Mouse (Mus musculus) stomach, embryonic 15.5 days (tissue): ENCODE results near the gene Kdm1a. TPM values are rescaled to one million over a fixed set of nuclear protein-coding genes. Genes with fewer than 3 reads are reported as not detected.

Experiments
- ATAC-seq: fragments of 200-750 bp; cut with Nextera tagmentation; 2 replicates; pipeline ENCODE4 v1.8.0; 2017; ENCODE audit warnings: low read depth, moderate number of reproducible peaks, moderate TSS enrichment; ENCODE audit not compliant: insufficient read depth, low FRiP score
- H3K27ac ChIP-seq: fragments of 300-500 bp; sonication (generic); 2 replicates; pipeline ENCODE4 v1.5.1; 2015; ENCODE audit warnings: mild to moderate bottlenecking, inconsistent platforms
- H3K27me3 ChIP-seq: fragments of 300-500 bp; sonication (generic); replicated peaks from 2 replicates; pipeline ENCODE4 v1.6.1; 2015; ENCODE audit warnings: inconsistent platforms
- H3K36me3 ChIP-seq: fragments of 300-500 bp; sonication (generic); 2 replicates; pipeline ENCODE4 v1.6.1; 2015; ENCODE audit warnings: inconsistent platforms
- H3K4me1 ChIP-seq: fragments of 300-500 bp; sonication (generic); 2 replicates; pipeline ENCODE4 v1.6.1; 2015; ENCODE audit warnings: inconsistent platforms
- H3K4me2 ChIP-seq: fragments of 300-500 bp; sonication (generic); 2 replicates; pipeline ENCODE4 v1.6.1; 2015; ENCODE audit warnings: mild to moderate bottlenecking, inconsistent platforms
- H3K4me3 ChIP-seq: fragments of 300-500 bp; sonication (generic); replicated peaks from 2 replicates; pipeline ENCODE4 v1.5.1; 2015; ENCODE audit warnings: inconsistent platforms
- H3K9ac ChIP-seq: fragments of 300-500 bp; sonication (generic); 2 replicates; pipeline ENCODE4 v1.6.1; 2015; ENCODE audit warnings: inconsistent platforms
- H3K9me3 ChIP-seq: fragments of 300-500 bp; sonication (generic); 2 replicates; pipeline ENCODE4 v1.6.1; 2016; ENCODE audit warnings: inconsistent platforms
- WGBS: fragments of 180-500 bp; shearing (Covaris S2); methylation state at CpG from one replicate; pipeline ENCODE4 v1.1.7; 2015; 5-methylcytosine and 5-hydroxymethylcytosine counted together
- polyA plus RNA-seq: library from polyadenylated mRNA; unstranded; fragments of >200 nt; fragmentation: Nextera tagmentation; extraction: Ambion mirVana; gene quantifications from 2 replicates; pipeline ENCODE4 v1.2.1, GENCODE M21; 2015

The Kdm1a gene
- polyA plus RNA-seq = 32.1 and 35.5 TPM in 2 replicates

DNA sequence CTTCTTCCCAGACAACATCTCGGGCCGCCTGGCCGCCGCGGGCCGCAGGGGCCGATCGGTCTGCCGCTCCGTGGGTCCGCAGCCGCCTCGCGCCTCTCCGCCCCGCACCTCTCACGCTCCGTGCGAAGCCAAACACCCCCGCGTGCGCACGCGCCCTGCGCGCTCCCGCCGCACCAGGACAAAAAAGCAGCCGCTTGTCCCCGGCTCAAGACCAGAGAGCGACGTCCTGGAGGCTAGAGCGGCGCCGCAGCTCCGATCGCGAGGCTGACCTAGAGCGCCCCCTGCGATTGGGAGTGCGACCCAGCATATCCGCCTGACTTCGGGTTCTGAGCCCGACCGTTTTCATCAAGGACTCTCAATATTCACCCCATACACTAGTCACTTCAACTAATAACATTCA, at the start of gene Kdm1a:
Gene Kdm1a (minus strand): TSS at position 156 of the 400 bp plus-strand sequence.
- Histone ChIP-seq H3K4me2 (peak within 1 kb of the TSS; percentile 60), H3K4me3 (peak within 1 kb of the TSS; percentile 99), H3K4me1 (peaks cover 10% of the 10 kb centered on the region; the same call in 1 of the 2 replicates), H3K9ac (peak within 1 kb of the TSS; percentile 99), H3K27ac (peak within 1 kb of the TSS; percentile 90), H3K36me3 (no peaks in the 10 kb centered on the region), H3K9me3 (no peaks in the 10 kb centered on the region), H3K27me3 (no peaks in the 10 kb centered on the region)
- WGBS = under 1% methylated on average over 33 of the region's 45 CpGs
- peak; percentile 85 for ATAC-seq

DNA sequence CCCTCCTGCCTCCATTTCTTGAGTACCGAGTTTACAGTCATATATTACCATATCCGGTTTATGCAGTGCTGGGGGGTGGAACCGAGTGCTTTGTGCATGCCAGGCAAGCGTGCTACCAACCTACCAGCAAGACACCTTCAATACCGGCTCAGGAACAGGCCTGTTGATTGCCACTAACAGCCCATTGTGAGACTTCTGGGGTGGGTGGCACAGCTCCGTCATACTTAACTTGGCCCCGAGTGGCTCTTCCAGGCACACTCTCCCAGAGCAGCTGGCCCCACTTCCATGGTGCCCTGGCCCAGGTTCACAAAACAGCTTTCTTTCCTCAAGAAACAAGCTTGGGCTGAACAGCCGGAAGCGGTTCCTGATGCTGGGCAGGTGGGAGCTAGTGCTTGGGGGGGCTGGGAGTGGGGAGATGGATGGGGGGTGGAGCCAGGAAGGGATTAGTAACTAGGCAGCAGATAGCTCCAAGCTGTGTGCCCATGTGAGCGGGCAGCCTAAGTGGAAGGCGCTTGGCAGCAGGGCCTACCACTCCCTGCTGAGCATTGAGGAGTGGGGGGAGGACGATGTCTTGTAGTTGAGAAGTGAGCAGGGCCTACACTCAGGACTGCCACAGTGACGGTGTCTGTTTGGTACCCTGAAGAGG, 49.5 kb upstream of the Kdm1a start:
- WGBS = 66% methylated on average over 13 of the region's 13 CpGs
- H3K4me3 ChIP-seq = no peak overlapping the region
- H3K27ac ChIP-seq = no peak overlapping the region
- H3K27me3 ChIP-seq = no peaks in the 10 kb centered on the region
- no peaks in the 10 kb centered on the region for H3K9me3 ChIP-seq
- peaks cover 16% of the 10 kb centered on the region for H3K36me3 ChIP-seq
- ATAC-seq = no peak
- no peak overlapping the region for H3K9ac ChIP-seq
- no peak overlapping the region for H3K4me2 ChIP-seq
- peaks cover 15% of the 10 kb centered on the region for H3K4me1 ChIP-seq

DNA sequence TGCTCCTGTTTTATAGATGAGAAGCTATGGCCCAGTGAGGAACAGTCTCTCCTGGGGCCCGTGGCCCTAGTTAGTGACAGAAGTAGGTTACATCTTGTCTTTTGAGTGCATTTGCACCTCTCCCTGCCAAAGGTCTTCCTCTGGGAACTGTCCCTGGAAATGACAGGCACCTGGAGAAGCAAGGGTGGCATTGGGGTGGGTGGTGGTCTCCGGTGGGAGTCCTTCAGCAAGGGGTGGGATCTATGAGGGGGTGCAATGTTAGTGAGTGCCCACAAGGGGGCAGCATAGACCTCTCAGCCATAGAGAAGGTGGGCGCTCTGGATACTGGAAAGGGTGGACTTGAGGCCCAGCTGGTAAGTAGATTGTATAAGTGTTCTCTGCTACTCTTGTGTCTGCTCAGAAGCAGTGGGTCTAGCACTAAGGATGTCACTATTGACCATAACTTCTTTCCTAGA, 48.9 kb upstream of the Kdm1a start:
- WGBS = 62% methylated on average over 3 of the region's 3 CpGs
- Histone ChIP-seq H3K9ac (no peak overlapping the region), H3K4me2 (no peak overlapping the region), H3K9me3 (no peaks in the 10 kb centered on the region), H3K36me3 (peaks cover 13% of the 10 kb centered on the region), H3K27me3 (no peaks in the 10 kb centered on the region), H3K4me1 (peaks cover 15% of the 10 kb centered on the region), H3K4me3 (no peak overlapping the region), H3K27ac (no peak overlapping the region)
- no peak for ATAC-seq

DNA sequence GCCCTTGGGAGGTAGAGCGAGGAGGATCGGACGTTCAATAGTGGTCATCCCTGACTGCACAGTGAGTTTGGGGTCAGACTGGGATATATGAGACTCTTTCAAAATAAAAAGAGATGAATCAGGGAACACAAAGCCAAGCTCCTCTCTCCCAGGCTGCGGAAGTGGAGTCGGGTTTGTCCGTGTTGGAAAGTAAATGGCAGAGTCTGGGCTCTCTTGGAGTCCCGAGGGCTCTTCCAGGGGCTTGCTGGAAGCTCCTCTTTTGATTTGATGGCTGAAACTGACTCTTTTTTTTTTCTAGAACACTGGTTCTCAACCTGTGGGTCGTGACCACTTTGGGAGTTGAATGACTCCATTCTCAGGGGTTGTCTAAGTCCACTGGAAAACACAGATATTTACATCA, 47.7 kb upstream of the Kdm1a start:
- H3K9me3 ChIP-seq = no peaks in the 10 kb centered on the region
- no peak for ATAC-seq
- 86% methylated on average over 8 of the region's 8 CpGs for WGBS

DNA sequence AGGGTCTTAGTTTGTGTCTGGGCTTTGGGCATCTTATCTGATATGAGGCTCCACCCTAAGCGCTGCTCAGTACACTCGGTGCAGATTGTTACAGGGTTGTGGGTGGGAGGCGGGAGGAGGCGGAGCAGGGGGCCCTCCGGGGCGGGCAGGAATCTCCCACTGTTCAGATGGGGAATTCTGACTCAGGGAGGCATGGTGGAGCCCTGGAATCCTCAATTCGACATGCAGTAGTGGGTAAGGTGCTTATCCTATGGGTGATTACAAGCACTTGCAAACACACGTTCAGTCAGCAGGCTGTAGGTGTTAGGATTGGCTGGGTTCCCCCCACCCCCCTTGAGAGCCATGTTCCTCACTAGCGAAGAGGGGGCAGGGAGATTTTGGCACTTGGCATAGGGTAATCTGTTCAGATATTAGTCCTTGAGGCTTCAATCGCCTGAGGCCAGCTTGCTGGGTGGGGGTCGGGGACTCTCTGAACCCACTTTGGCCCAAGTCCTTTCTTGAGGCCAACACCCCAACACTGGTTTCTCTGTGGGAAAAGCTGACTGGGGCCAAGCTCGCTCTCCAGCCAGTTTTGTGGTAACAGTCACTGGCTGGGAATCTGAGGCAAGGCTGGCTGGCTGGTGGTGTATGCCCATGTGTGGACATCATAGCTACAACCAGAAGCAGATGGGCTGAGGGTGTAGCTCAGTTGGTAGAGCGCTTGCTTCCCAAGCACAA, 47.1 kb upstream of the Kdm1a start:
- Histone ChIP-seq H3K9me3 (no peaks in the 10 kb centered on the region), H3K27ac (no peak overlapping the region), H3K4me2 (peak overlapping the region; percentile 52), H3K9ac (no peak overlapping the region), H3K27me3 (no peaks in the 10 kb centered on the region), H3K36me3 (no peaks in the 10 kb centered on the region), H3K4me3 (0 out of 2 replicates have a peak overlapping the region, but pooled peaks have one; percentile 17), H3K4me1 (peaks cover 15% of the 10 kb centered on the region)
- WGBS = 31% methylated on average over 13 of the region's 13 CpGs
- 0 out of 2 replicates have a peak, but pooled peaks have one; percentile 33 for ATAC-seq

More for the DNA sequence above, 47.7 kb upstream of the Kdm1a start:
- Histone ChIP-seq H3K27ac (no peak overlapping the region), H3K4me3 (no peak overlapping the region), H3K4me2 (no peak overlapping the region), H3K27me3 (no peaks in the 10 kb centered on the region), H3K4me1 (peaks cover 15% of the 10 kb centered on the region), H3K9ac (no peak overlapping the region), H3K36me3 (0 out of 2 replicates have a peak, but pooled peaks cover 3% of the 10 kb centered on the region)

DNA sequence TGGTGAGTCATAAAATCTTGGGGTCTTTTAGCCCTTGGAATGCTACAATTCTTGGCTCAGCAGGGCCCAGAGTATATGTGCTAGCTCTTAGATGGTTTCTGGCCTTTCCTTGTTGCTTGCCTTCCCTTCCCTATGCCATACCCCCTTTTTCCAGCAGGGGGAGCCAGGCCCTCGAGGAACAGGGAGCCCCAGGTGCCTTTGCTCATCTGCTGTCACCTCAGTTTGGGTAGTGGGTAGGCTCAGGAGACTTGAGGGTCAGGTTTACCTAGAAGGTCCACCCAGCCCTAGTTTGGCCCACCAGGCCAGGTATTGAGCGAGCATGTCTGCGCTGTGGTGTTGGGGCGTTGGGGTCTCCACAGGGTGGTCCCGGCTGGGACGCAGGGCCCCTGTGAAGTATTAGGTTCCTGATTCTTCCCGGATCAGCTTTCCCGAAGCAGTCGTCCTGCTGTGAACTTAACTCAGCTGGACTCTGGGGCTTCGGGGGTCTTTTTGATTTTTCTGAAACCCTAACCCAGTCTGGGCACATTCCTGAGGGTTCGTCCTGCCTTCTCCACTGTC, 46.5 kb upstream of the Kdm1a start:
- Histone ChIP-seq H3K4me2 (peak overlapping the region; percentile 52), H3K9me3 (no peaks in the 10 kb centered on the region), H3K4me1 (peaks cover 15% of the 10 kb centered on the region), H3K36me3 (no peaks in the 10 kb centered on the region), H3K27me3 (no peaks in the 10 kb centered on the region), H3K9ac (no peak overlapping the region), H3K4me3 (peak overlapping the region; percentile 17; the same call in 1 of the 2 replicates), H3K27ac (no peak overlapping the region)
- peak; percentile 27; the same call in 1 of the 2 replicates for ATAC-seq
- WGBS = 12% methylated on average over 11 of the region's 11 CpGs

- no peak overlapping the region for H3K9ac ChIP-seq
- H3K4me2 ChIP-seq = peak overlapping the region; percentile 38
Measured at GRCm38 (mm10) chr4:136638890-136639289, 36.4 kb upstream of the Kdm1a start.

DNA sequence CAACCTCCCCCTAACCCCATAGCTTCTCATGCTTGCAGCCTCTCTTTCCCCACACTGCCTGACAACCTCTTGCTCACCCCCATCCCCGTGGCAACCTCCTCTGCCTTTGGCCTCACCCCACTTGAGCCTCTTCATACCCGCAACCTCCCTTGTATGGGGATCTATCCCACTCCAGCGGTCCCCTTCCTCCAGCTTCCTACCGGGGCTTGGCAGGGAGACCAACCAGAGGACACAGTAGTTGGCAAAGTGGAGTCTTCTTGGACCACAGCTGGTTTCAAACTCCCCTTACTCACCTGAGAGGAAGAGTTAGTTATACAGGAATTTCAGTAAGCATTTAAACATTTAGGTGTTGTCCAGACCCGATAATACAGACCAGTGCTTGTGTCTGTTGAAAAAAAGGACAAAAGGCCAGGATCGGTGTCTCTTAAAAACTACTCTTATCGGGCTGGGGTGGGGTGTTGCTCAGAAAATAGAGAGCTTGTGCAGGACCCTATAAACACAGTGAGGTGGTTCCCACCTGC, 35.8 kb upstream of the Kdm1a start:
- no peak for ATAC-seq
- H3K27me3 ChIP-seq = peaks cover 16% of the 10 kb centered on the region
- H3K36me3 ChIP-seq = no peaks in the 10 kb centered on the region
- no peak overlapping the region for H3K27ac ChIP-seq
- H3K9ac ChIP-seq = no peak overlapping the region
- H3K4me2 ChIP-seq = peak overlapping the region; percentile 95
- no peak overlapping the region for H3K4me3 ChIP-seq
- no peaks in the 10 kb centered on the region for H3K9me3 ChIP-seq
- WGBS = 44% methylated on average over 7 of the region's 7 CpGs
- peaks cover 16% of the 10 kb centered on the region; the same call in 1 of the 2 replicates for H3K4me1 ChIP-seq

More at GRCm38 (mm10) chr4:136638890-136639289, 36.4 kb upstream of the Kdm1a start:
- H3K4me3 ChIP-seq = no peak overlapping the region
- H3K27ac ChIP-seq = no peak overlapping the region
- H3K9me3 ChIP-seq = no peaks in the 10 kb centered on the region
- ATAC-seq = no peak
- H3K4me1 ChIP-seq = peaks cover 16% of the 10 kb centered on the region; the same call in 1 of the 2 replicates
- peaks cover 16% of the 10 kb centered on the region for H3K27me3 ChIP-seq
- 10% methylated on average over 10 of the region's 10 CpGs for WGBS
- H3K36me3 ChIP-seq = no peaks in the 10 kb centered on the region

DNA sequence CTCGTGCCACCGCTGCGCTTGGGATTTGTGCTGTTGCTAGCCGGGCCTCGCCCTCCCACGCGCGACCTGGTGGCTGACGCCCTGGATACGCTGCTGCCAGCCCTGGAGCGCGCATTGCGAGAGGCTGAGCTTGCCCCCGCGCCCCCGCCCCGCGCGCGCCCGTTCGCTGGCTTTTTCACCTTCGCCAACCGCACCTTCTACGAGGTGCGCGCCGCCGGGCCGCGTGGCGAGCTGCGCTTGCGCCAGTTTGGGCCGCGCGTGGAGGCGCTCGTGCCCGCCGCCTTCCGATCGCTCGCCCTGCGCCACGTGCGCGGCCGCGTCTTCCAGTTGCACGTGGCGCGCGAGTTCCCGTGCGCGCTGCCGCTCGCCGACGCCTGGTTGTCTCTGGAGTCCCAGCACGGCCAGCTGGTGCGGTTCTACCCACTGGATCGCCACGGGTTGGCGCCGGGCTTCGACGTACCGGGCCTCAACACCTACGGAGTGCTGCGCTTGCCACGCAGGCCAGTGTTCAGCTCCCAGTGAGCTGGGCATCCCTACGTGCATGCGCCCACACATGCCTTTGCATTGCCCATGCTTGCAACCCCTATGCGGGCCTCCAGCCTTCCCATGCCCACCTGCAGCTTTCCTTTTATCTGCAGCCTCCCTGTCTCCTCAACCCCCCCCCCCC, 35.2 kb upstream of the Kdm1a start:
- 0 out of 2 replicates have a peak, but pooled peaks have one; percentile 5 for ATAC-seq

DNA sequence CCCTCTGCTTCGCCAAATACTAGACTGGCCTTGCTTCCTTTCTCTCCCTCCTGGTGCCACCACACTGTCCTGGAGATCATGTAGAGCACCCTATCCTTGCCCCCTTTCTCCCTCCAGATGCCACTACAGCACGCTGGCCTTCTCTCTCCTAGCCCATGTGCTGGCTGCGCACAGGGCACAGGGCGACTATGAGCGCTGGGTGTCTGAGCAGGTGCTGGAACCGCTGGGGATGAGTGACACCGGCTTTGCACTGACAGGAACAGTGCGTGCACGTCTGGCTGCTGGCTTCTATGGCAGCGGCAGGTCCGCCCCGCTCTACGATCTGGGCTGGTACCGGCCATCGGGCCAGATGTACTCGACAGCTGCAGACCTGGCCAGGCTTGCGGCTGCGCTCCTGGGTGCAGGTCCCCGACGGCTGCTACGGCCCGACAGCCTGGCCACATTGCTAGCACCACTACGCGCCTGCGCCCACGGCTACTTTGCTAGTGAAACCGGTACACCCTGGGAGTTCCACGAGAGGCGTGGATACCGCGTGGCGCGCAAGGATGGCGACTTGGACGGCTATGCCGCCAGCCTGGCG, 34.5 kb upstream of the Kdm1a start:
- no peaks in the 10 kb centered on the region for H3K36me3 ChIP-seq
- H3K27me3 ChIP-seq = peaks cover 16% of the 10 kb centered on the region
- H3K9ac ChIP-seq = peak overlapping the region; percentile 29; the same call in 1 of the 2 replicates
- no peak for ATAC-seq
- WGBS = 15% methylated on average over 37 of the region's 37 CpGs
- peak overlapping the region; percentile 95 for H3K4me2 ChIP-seq
- peak overlapping the region; percentile 52 for H3K4me3 ChIP-seq
- H3K27ac ChIP-seq = no peak overlapping the region
- peaks cover 16% of the 10 kb centered on the region; the same call in 1 of the 2 replicates for H3K4me1 ChIP-seq
- H3K9me3 ChIP-seq = no peaks in the 10 kb centered on the region

More for the DNA sequence above, 35.2 kb upstream of the Kdm1a start:
- Histone ChIP-seq H3K4me2 (peak overlapping the region; percentile 95), H3K27ac (no peak overlapping the region), H3K36me3 (no peaks in the 10 kb centered on the region), H3K4me1 (peaks cover 16% of the 10 kb centered on the region; the same call in 1 of the 2 replicates), H3K27me3 (peaks cover 16% of the 10 kb centered on the region), H3K9me3 (no peaks in the 10 kb centered on the region), H3K9ac (peak overlapping the region; percentile 29; the same call in 1 of the 2 replicates), H3K4me3 (peak overlapping the region; percentile 52)
- WGBS = 2% methylated on average over 76 of the region's 76 CpGs

DNA sequence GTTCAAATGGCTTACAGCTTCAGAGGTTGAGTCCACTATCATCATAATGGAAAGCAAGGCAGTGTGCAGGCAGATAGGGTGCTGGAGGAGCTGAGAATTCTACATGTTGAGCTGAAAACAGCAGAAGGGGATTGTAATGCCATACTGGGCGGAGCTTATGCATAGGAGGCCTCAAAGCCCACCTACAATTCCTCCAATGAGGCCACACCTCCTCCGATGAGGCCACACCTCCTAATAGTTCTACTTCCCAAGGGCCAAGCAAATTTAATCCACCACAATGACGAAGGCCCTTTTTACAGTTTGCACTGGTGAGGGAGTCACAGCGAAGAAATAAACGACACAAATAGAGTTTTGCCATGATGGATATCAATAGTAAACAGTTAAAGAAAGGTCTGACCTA, 34.0 kb upstream of the Kdm1a start:
- ATAC-seq = no peak
- H3K4me2 ChIP-seq = no peak overlapping the region
- H3K27me3 ChIP-seq = peaks cover 16% of the 10 kb centered on the region
- H3K4me1 ChIP-seq = peaks cover 16% of the 10 kb centered on the region; the same call in 1 of the 2 replicates
- no peak overlapping the region for H3K27ac ChIP-seq
- H3K36me3 ChIP-seq = no peaks in the 10 kb centered on the region
- H3K4me3 ChIP-seq = no peak overlapping the region
- 54% methylated on average over 5 of the region's 5 CpGs for WGBS
- no peaks in the 10 kb centered on the region for H3K9me3 ChIP-seq
- no peak overlapping the region for H3K9ac ChIP-seq
